Mouse (Mus musculus) megakaryocyte, embryonic 14.5 days (primary cell): ENCODE data around the gene Cd300e. TPM values are rescaled to one million over a fixed set of nuclear protein-coding genes. Genes with fewer than 3 reads are reported as not detected.

Experiments used
- H3K27me3 ChIP-seq: replicated peaks from 2 replicates; pipeline ENCODE3; 2012; ENCODE audit warnings: inconsistent platforms
- H3K36me3 ChIP-seq: replicated peaks from 2 replicates; pipeline ENCODE3; 2012; ENCODE audit warnings: low read length, inconsistent platforms, mixed read lengths
- H3K4me1 ChIP-seq: 2 replicates; pipeline ENCODE4 v1.6.1; 2012; ENCODE audit warnings: inconsistent platforms
- H3K4me3 ChIP-seq: replicated peaks from 2 replicates; pipeline ENCODE3; 2012; ENCODE audit warnings: moderate library complexity, mild to moderate bottlenecking, inconsistent platforms
- H3K9me3 ChIP-seq: 2 replicates; pipeline ENCODE4 v1.6.1; 2012; ENCODE audit warnings: inconsistent platforms
- FLI1 ChIP-seq: IDR thresholded peaks from 2 replicates; pipeline ENCODE4 v1.6.1; 2012; ENCODE audit warnings: low read length, inconsistent platforms, mixed read lengths
- GATA1 ChIP-seq: IDR thresholded peaks from 3 replicates; pipeline ENCODE4 v1.6.1; 2012; ENCODE audit warnings: mixed read lengths, low read length, inconsistent platforms, borderline replicate concordance
- polyA plus RNA-seq: library from polyadenylated mRNA; stranded (reverse); fragments of >175 nt; gene quantifications from 2 replicates; pipeline ENCODE4 v1.2.3, GENCODE M21; 2012; ENCODE audit warnings: low replicate concordance; ENCODE audit not compliant: insufficient read depth

The Cd300e gene
- polyA plus RNA-seq, 1 experiment = not detected

DNA sequence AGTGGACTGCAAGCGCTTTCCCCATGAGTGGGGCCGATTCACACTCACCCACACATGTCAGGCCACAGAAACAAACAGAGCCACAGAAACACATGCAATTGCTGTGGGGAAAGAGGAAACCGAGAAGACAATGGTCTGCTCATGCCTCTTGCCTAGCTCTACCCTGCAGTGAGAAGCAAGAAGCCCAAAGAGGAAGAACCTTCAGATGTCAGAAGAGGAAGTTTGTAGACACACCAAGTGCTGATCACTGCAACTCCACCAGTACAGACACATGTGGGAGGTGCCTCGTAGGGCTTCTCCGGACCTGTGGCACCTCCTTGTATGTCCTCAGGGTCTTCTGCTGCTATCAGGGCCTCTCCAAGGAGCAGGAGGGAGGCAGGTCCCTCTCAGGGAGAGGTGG, 57.9 kb downstream of the Cd300e start:
- Histone ChIP-seq H3K9me3 (peaks cover 7% of the 10 kb centered on the region; the same call in 1 of the 2 replicates), H3K4me1 (peaks cover 37% of the 10 kb centered on the region), H3K27me3 (peaks cover 55% of the 10 kb centered on the region), H3K4me3 (peak overlapping the region; percentile 72), H3K36me3 (no peaks in the 10 kb centered on the region)
- no peak for TF ChIP-seq GATA1
- no peak for TF ChIP-seq FLI1

Other genes with a start within 250 kb of the Cd300e start
- 3.2 and 4.8 TPM in 2 replicates for gene Gprc5c, start 211.0 kb downstream of the Cd300e start, polyA plus RNA-seq
- 3.4 and 3.6 TPM in 2 replicates for gene Cd300a, start 172.1 kb downstream of the Cd300e start, polyA plus RNA-seq
- 1.3 TPM in 1 of 2 replicates, not detected in the other for gene Cd300lb, start 127.8 kb downstream of the Cd300e start, polyA plus RNA-seq
- gene Cd300c, start 93.0 kb downstream of the Cd300e start, polyA plus RNA-seq = not detected in 2 replicates
- gene Cd300ld, start 72.3 kb downstream of the Cd300e start, polyA plus RNA-seq = 0.63 TPM in 1 of 2 replicates, not detected in the other
- gene Cd300c2, start 60.3 kb downstream of the Cd300e start, polyA plus RNA-seq = 3.5 TPM in 1 of 2 replicates, not detected in the other
- gene Cd300ld2, start 46.0 kb downstream of the Cd300e start, polyA plus RNA-seq = not detected in 2 replicates
- gene Cd300ld4, start 35.2 kb downstream of the Cd300e start, polyA plus RNA-seq = not detected in 2 replicates
- not detected in 2 replicates for gene Cd300ld5, start 24.4 kb downstream of the Cd300e start, polyA plus RNA-seq
- 1.1 TPM in 1 of 2 replicates, not detected in the other for gene Cd300ld3, start 13.8 kb downstream of the Cd300e start, polyA plus RNA-seq
- gene Rab37, start 29.3 kb upstream of the Cd300e start, polyA plus RNA-seq = 8.4 and 19.8 TPM in 2 replicates
- gene Cd300lf, start 71.8 kb upstream of the Cd300e start, polyA plus RNA-seq = 1.2 and 3.4 TPM in 2 replicates
- 123 and 223 TPM in 2 replicates for gene Slc9a3r1, start 101.2 kb upstream of the Cd300e start, polyA plus RNA-seq
- 9.2 and 14.1 TPM in 2 replicates for gene Tmem104, start 125.3 kb upstream of the Cd300e start, polyA plus RNA-seq
- 23.4 and 27.1 TPM in 2 replicates for gene Nat9, start 125.7 kb upstream of the Cd300e start, polyA plus RNA-seq
- not detected in 2 replicates for gene Grin2c, start 205.1 kb upstream of the Cd300e start, polyA plus RNA-seq
- 21.8 and 28.5 TPM in 2 replicates for gene Fdxr, start 214.9 kb upstream of the Cd300e start, polyA plus RNA-seq
- 0.07 TPM in 1 of 2 replicates, not detected in the other for gene Fads6, start 235.5 kb upstream of the Cd300e start, polyA plus RNA-seq
- gene Otop2, start 245.0 kb upstream of the Cd300e start, polyA plus RNA-seq = 0.11 TPM in 1 of 2 replicates, not detected in the other